Mouse (Mus musculus): Measurements from ENCODE around the gene Itga1. TPM values are rescaled to one million over a fixed set of nuclear protein-coding genes. Genes with fewer than 3 reads are reported as not detected.

Itga1 gene
- total RNA-seq, 4 experiments from 2014 or later, result 5.5 to 6.9 (median 6.5) TPM

DNA sequence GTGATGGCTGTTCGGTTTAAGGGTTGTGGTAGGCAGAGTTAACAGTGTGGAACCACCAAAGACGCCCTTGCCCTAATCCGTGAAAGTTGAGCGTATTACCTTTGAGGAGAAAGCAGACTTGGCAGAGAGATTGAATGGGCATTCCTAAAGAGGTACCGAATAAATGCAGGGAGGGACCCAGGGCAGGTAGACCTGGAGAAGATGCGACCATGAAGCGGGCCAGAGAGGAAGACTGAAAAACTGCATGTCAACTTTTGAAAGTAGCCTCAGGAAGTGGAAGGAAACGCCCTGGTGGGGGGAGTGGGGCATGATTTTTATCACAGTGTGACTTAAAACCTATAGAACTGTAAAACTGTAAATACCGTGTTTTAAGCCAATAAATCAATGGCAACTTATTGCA lies 2.4 kb downstream of the Itga1 start:
- no peak for DNase-seq (ENCODE audit: low spot score in 2 of 2)

DNA sequence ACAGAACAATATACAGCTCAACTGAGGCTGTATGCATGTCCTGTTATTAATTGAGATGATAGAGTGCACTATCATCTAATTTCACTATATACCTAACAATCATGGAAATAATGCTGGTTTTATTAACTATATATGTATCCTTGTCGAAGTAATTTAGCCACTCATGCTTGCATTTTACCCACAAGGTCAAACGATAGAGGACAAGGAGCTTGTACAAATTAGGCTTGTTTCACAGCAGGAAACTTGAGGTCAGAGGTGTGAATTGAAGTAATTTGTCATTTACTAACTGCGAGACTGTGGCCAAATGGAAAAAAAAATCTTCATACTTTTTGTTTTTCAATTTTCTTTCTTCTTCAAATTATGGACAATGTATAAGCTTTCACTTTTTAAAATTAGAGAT lies 3.5 kb downstream of the Itga1 start:
- DNase-seq (ENCODE audit: low spot score in 2 of 2), result no peak

DNA sequence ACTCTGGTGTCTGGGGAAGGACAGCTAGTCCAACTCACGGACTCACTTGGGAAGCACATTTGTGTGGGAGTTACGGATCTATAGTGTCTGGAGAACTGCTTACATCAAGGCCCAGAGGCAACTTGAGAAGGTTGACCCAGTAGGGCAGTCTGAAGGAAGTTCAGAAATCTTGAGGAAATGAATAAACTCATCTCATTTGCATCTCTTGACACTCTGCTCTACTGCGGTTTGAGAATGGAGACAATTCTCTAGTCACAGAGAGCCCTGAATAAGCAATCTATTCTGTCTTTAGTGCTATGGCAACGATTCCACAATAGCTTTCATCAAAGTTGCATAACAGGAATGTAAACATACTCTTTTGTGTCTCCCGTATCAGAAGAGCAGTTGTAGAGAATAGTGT lies 4.8 kb downstream of the Itga1 start:
- no peak for DNase-seq (ENCODE audit: low spot score in 2 of 2)

DNA sequence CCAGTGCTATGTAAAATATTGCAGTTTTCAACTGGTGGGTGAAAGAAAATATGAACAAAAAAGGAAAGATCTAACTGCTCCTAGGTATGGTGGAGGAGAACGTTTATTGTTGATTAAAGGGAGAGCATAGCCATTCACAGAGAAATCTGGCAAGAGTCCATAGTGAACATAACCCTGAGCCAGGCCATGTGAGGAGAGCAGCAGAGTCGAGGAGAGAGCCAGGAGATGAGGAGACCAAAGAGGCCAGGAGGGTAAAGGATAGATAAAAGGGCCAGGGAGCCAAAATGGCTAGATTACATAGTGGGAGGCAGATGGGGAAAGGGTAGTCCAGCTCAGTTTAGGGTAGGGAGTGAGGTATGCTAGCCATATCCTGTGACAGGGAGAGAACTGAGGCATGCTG lies 5.5 kb downstream of the Itga1 start:
- no peak for DNase-seq (ENCODE audit: low spot score in 2 of 2)

DNA sequence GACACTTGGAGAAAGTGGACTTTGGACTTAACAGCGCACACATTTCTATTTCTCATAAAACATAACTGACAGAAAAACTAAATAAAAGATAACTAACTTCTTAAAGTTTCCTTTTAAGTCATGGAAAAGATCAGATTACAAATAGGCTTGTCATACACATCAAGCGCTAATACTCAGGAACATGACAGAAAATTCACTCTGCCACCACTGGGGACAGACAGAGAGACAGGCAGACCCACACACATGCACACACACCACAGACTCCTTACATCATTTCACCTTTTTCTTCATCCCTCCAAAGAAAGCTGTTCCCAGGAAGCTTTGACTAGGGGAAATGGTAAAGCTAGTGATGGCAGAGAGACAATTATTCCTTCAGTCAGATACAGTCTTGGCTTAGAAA lies 6.4 kb downstream of the Itga1 start:
- DNase-seq (ENCODE audit: low spot score in 2 of 2), result no peak

DNA sequence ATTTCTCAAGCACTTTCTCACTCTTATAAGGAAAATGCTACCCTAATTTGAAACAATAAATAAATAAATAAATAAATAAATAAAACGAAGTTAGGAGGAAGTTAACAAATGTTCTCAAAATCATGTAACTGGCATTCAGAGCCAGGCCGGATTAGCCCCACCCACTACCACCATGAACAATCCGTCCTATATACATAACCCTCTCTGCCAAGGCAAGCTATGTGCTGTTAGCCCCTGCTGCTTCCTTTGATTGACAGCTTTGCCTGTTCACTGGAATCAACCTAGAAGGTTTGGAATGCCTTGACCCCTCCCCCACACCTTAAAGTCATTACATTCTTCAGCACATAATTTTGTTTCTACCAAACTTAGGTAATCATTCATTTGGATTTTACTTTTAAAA lies 10.3 kb downstream of the Itga1 start:
- DNase-seq (ENCODE audit: low spot score in 2 of 2), result no peak

DNA sequence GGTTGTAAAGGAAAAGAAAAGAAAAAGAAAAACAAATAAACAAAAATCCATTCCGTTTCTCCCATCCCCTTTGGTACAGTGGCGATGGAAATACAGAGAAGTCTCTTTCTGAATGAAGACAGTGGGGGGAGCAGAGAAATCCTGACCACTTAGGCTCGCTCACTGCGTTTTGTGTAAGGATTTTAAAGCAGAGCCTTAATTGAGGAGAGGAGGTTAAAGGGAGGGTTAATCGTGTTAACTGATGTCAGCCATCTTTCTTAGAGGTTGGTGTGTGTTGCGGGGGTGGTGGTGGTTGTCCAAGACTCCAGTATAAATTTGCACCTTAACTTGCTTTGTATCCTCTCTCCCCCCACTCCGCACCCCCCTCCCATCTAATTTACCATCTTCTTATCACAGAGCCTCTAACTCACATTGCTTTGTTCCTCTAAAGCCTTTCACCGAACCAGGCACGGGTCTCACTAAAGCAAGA lies 10.8 kb downstream of the Itga1 start:
- no peak for DNase-seq (ENCODE audit: low spot score in 2 of 2)

DNA sequence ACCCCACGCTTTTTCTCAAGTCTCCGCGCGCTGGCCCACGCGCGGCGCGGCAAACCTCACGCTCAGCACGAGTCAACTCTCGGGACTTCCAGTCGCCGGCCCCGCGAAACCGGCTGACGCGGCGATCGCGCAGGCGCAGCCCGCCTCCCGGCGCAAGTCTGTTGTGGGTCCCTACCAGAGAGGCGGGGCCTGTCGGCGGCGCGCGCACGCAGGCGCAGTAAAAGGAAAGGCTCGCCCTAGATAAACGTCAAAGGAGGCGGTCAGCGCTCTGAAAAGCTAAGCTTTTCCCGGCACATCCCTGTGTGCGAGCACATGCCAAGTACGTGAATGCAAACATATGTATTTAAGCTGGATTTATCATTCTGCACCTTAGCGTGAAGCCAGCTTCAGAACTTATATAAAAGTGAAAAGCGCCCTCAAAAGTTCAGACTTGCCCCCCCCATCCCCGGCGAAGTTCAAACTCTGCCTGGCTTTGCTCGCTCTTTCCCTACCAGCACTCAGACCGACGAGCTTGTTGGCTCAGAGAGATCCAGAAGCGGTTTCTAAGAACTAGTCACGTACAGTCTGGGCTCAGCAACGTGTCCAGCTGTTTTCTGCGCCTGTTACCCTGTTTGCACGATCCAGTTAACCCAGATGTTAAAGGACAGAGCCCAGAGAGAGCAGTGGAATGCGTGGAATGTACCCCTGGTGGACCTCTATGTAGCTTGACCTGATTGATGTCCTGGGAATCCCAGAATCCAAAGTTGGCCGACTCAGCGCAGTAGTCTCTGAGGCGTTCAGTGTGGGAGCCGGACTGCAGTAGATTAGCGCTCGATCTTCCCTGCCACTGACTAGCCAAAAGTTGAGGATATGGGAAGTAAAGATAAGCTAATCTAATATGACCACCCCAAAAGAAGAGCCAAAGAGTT lies 11.4 kb downstream of the Itga1 start, which contains the start of gene Pelo:
Pelo (minus strand) TSS at position 118 of the 908 bp plus-strand sequence.
- peak; percentile 95 to 97 for DNase-seq (ENCODE audit: low spot score in 2 of 2)

DNA sequence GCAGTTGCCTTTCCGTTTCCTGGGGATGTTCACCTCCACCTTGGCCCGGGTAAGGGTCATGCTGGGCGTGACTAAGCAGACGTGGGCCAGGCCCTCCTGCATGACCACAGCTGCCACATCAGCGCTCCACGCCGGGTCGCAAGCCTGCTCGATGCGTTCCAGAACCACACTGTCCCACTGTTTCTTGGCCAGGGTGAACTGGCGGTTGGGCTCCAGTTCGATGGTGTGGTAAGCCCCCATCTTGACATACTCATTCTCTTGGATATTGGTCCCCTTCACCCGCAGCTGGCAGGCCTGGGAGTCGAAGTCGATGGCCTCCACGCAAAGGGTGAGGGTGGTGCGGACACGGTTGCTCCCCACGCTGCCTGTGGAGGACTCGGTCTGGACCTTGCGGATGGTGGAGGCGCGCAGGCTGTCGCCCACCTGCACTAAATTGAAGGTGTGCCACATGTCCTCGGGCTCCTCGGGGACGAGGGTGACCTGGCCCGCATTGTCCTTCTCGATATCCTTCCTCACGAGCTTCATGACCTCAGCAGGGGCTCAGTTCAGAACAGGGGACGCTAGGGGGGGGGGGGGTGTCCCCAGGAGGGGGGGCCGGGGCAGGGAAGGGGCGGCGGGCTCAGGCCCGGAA lies 12.3 kb downstream of the Itga1 start:
- no peak for DNase-seq (ENCODE audit: low spot score in 2 of 2)

DNA sequence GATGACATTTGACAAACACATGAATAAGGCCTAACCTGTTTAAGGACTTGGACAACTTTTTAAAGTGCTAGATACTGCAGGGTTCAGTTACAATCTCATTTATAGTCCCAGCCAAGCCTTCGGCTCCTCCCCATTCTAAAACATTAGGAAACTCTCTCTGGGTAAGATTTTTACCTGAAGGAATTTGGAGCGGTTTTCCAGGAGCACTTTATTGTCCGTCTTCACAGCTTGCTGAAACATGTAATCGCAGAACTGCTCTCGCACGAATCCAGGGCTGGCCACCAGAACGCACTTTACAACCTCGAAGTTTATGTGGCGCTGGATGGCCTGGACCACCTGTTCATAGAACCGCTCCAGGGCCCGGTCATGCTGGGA lies 12.8 kb downstream of the Itga1 start:
- DNase-seq (ENCODE audit: low spot score in 2 of 2), result no peak

DNA sequence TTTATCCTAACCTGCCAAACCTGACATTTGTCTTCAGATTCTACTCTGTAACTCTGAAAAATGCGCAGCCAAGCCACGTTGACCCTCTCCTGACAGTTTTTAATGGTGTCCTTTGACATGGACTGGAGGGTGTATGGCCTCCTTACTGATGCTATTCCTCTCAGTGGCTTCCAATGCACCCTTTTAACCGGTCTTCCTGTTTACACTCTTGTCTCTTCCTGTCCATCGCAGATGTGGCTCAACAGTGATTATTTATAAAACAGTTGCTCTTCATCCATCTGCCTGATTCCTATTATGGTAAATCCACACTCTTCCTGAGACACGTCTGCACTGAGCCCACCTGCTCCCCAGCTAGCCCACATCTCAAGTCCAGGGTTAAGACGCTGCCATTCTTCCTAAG lies 15.8 kb downstream of the Itga1 start:
- DNase-seq (ENCODE audit: low spot score in 2 of 2), result no peak

DNA sequence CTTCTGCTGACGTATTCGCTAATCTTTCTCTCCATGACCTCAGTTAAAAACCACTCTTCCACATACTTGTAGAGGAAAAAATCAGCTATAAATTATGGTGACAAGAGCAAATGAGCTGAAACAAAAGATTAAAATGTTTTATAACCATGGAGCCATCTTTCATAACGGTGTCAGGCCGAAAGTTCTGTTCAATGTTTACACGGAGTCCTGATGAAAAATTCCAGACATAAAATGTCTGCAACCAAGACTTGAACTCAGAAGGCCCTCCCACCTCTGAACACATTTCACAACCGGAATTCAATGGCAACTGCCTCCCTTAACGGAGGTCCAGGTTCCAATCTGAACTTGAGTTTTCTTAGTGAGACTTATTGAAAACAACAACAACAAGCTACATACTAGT lies 19.4 kb downstream of the Itga1 start:
- no peak for DNase-seq (ENCODE audit: low spot score in 2 of 2)

DNA sequence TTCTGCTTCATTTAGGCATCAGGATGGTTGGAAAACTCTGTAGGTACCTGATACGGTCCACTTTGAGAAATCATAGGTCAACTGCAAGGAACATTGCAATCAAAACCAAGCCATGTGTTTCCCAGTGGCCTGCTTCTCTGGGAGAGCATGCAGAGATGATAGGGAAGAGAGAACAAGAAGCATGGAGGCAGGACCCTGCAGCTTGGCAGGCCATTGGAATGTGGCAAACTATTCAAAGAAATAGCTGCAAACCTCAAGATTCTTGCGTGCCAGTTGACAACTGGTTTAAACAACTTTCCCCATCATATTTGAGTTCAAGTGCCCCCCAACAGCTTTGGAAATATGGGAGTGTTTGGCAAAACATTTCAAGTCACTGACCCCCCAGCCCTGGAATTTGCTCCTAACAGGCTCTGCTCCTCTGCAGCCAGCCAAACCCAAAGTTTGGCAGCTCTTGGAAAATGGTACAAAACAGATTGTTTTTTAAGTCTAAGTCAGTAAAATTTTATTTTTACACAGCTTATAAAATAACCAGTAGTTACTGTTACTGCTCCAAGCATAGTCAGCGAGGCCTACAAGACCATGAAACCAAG lies 21.7 kb downstream of the Itga1 start:
- no peak for DNase-seq (ENCODE audit: low spot score in 2 of 2)

DNA sequence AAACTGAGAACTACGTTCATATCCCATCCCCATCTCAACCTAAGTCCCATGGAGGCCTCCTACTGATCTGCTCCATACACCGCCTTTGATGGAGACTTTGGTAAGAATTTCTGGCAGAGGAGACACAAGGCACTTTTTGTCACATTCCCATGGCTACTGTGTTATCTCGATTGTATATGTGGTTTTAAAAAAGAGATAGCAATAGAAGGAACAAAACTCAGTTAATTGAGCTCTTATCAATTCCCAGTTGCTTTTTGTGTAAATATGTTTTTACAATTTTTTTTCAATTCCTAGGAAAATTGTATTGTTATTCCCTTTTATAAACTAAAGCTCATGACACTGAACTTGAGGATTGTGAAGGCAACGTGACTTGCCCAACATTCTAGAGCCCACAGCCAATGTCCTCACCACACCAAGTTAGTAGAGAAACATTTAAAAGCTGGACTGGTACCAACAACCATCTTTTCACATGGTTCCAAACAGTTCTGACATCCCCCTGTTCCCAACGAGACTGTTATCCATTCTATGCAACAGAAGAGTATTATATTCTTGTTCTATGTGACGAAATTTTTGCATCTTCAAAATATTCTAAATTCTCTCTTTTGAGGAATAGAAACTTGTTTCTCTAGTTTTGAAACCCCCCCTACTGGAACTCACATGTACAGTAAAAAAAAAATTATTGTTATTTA lies 22.6 kb downstream of the Itga1 start:
- DNase-seq (ENCODE audit: low spot score in 2 of 2), result no peak

DNA sequence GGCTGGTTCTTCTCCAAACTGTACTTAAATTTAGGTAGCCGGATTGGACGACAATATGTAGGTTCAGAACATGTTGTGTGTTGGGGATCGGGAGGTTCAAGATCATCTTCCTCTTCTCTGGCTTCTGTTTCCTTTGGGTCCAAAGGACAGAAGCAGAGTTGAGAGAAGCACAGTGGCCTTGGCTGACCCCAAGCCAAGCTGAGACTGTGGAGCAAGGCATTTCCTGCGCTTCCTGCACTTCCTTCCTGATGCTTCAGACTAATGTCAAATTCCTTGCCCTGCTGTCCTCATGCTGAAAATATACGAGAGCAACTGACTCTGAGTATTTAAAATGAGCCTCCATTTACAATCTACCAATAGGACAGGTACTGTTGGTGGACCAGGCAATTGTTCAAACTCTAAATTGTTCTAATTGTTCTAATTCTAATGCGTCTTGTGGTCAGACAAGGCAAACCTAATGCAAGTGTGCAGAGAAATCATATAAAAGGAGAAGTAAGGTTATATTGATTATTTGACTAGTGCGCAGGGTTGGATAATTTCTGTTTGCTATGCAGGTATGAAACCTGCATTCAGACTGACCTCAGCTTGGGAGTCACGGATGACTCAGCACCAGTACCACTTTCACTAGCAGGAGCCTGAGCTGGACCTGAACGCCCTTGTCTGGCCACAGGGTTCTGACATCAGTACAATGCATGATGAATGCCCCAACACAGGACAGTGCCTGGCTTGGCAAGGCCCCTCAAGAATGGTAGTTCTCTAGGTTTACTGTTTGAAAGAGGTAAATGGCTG lies 24.2 kb downstream of the Itga1 start:
- no peak for DNase-seq (ENCODE audit: low spot score in 2 of 2)

DNA sequence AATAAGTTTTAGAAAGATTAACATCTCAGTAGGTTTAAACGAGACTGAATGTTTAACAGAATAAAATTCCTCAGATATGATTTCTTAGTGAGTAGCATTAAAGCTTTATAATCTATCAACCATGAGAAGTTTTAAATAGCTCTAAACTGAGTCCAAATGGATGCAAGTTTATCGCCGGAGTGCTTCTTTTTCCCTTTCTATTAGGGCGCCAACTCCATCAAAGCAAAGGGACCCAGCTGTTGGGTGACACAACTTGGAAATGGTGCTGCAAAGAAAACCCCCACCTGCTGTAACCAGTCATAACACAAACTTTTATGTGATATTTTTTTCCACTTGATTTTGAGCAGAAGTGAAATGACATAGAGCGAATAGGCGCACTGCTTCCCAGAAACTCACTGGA lies 29.4 kb downstream of the Itga1 start:
- no peak for DNase-seq (ENCODE audit: low spot score in 2 of 2)

DNA sequence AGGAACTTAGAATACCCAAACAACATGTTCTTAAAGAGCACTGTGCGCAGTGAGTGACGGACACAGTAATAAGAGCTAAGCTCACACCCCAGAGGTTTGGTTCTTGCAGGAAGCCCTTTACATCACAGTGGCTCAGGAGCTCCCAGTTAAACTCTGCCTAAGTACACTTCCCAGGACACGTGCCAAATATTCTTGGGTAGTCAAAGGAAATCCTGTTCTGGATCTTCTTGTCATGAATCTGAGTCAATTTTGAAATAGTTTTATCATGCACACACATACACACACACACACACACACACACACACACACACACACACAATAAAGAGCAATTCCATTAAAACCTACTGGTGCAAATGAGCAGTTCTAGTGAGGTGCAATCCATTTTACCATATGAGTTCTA lies 30.3 kb downstream of the Itga1 start:
- DNase-seq (ENCODE audit: low spot score in 2 of 2), result no peak

DNA sequence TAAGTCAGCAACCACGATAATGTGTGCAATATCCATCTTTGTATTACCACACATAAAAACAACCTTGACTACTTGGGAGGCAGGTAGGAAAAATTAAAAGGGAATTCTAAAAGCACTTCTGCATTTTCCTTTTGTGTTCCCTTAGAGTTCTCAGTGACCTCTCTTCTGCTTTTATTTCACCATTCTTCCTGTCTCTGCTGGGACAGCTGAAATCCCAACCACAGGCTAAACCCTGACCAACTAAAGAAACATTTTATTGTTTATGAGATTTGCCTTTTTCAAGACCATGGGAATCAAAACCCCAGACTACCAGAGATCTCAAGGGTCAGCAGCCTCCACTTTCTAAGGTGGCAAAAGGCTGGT lies 33.8 kb downstream of the Itga1 start:
- DNase-seq (ENCODE audit: low spot score in 2 of 2), result no peak

DNA sequence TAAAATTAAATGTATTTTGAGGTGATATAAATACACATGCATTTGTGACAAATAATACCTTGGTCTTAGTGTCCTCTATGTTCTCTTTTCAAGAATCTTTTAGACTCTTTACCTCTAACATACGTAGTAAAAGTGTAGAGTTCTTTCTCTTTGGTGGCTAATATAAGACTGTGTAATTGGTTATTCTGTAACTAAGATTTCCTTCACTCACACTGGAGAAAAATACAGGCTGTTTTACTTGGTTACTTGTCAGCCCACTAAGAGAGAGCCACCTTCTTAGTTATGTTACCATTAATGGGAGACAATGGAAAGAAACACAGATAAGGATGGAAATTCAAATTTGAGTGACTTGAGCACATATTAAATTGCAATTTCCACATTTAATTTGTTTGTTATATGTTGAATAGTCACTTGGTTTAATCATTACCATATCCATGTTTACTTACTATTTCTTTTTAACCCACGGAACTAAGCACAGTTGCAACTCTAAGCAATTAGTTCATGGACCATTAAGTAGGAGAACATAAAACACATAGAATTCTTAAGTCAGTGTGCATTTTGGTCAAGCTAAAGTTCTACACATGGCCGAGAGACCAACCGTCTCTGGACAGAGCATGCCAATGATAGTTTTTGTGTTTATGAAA lies 34.3 kb downstream of the Itga1 start:
- DNase-seq (ENCODE audit: low spot score in 2 of 2), result no peak

DNA sequence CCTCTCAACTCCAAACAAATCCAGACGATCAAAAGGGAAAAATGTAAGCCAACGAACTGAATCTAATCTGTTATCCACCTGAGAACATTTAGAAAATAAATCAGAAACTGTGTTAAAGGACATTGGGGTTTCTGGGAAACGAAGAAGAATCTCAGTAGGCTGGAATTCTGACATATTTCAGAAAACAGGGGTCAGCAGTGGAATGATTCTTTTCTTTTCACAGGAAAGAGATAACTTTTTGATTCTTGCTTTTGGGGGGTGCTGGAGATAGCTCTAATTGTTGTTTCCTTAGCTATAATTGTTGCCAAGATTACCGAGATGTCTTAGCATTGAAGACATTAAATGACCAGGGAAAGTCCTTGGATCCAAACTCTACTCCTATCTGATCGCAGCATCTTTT lies 44.2 kb downstream of the Itga1 start:
- no peak for DNase-seq (ENCODE audit: low spot score in 2 of 2)

DNA sequence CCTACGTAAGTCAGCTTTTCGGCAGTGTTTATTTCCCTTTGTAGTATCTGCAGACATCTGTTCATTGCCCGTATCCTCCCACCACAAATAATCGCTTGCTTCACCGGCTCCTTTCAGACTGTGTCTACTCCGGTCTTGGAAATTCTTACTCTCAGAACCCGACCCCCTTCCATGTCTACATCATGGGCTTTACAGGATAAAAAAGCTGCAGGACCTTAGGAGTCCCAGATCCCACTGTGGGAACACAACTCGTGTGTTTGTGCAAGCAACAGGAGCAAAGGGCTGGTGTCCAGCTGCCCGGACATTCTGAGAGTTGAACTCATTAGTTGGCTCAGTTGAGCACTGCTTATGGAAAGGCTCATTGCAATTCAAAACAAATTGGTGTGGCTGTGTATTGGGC lies 47.0 kb downstream of the Itga1 start:
- DNase-seq (ENCODE audit: low spot score in 2 of 2), result no peak

All from gastrocnemius, adult 8-10 months (tissue).